Mouse (Mus musculus) adrenal gland, adult 2 months (tissue): Measurements from ENCODE around the gene Mmp13. TPM values are rescaled to one million over a fixed set of nuclear protein-coding genes. Genes with fewer than 3 reads are reported as not detected.
"Not testable (repeated sequence)": the region's sequence is repeated elsewhere in the genome, so short reads cannot be mapped to it uniquely, and the experiment has no call there.

ENCODE experiments used
- DNase-seq: peaks from one replicate; pipeline ENCODE4 v3.0.0; 2021
- long read RNA-seq: library from polyadenylated mRNA; stranded (forward); transcript quantifications from one replicate; pipeline ENCODE4 v2.0.0, GENCODE M21; 2021
- polyA plus RNA-seq: library from polyadenylated mRNA; depleted of rRNA; stranded (reverse); fragments of >200 nt; gene quantifications from 2 replicates; pipeline ENCODE4 v1.2.3, GENCODE M21; 2012; rRNA removed
- total RNA-seq, 2 experiments: library from RNA; stranded (reverse); gene quantifications; 2 replicates each; pipeline ENCODE4 v1.2.3; 2021

Gene Mmp13
- total RNA-seq (1 to 10 TPM in 1 of 2 experiments, under 1 TPM in 1; 0.37 to 1.1 TPM), polyA plus RNA-seq (0.12 and 0.32 TPM in 2 replicates)
- long read RNA-seq = 0 reads

DNA sequence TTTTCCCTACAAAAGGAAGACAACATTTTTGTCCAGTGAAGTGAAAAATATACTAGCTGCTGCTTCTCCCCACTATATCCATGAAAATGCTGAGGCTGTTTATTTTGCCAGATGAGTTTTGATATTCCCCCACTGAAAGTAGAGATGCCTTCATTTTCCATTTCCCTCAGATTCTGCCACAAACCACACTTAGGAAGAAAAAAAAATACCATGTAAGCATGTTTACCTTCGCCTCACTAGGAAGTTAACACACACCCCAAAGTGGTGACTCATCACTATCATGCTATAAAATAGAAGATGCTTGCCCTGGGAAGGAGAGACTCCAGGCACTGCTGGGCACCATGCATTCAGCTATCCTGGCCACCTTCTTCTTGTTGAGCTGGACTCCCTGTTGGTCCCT is at the start of gene Mmp13:
Gene Mmp13 (plus strand): TSS at position 301 of the 400 bp plus-strand sequence.
- no peak for DNase-seq

GRCm38 (mm10) chr9:7238619-7239018 is 33.7 kb upstream of the Mmp13 start:
- no peak for DNase-seq

- no peak for DNase-seq
These were observed 32.3 kb upstream of the Mmp13 start for GRCm38 (mm10) chr9:7239967-7240366.

DNA sequence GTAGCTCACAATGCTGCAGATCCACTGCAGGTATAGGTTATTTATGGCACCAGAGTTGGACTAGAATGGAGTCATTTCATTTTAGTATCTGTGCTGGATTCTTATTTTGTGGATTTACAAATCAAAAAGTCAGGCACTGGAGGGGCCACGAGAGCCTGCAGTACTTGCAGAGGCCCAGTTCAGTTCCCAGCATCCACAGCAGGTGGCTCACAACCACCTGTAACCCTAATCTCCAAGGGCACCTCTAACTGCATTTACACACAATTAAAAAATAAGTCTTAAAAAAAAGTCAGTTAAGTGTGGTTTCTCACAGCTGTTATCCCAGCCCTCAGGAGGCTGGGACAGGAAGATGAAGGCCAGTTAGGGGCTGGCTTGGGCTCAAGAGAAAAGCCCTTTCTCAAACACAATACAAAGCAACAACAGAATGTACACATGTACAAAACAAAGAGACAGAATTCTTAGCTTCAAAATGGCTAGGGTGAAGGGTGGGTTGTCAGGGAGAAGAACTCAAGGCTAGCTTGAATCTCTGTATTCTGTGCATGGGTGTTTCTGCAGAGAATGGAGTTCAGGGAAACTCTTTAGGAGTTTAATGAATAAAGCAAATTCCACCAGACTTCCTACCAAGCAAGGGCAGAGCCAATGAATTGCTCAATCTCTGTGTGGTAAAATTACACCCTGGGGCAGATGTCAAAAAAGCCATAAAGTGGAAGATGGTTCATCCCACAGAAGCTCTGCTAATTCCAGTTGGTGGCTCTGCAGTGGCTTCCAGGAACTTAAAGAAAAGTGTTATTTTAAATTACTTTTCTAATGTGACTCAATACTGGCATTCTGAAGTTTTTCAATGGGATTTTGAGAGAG is 19.3 kb upstream of the Mmp13 start:
- no peak for DNase-seq

DNA sequence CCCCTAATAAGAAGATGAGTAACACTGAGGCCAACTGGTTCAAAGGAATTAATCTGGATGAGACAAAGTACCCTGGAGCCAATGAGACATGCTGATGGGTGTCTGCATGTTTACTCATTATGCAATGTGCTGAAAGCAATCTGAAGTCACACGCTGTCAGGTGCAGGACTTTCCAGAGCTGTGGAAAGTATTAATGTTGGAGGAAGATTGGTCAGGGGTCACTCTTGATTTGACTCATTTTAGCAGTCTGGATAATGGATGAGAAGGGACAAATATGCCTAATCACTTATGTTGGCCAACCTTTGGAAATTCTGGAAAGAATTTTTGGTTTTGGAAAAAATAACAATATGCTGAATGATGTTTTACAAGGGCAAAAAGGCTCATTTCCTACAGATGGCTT is 10.6 kb upstream of the Mmp13 start:
- no peak for DNase-seq

DNA sequence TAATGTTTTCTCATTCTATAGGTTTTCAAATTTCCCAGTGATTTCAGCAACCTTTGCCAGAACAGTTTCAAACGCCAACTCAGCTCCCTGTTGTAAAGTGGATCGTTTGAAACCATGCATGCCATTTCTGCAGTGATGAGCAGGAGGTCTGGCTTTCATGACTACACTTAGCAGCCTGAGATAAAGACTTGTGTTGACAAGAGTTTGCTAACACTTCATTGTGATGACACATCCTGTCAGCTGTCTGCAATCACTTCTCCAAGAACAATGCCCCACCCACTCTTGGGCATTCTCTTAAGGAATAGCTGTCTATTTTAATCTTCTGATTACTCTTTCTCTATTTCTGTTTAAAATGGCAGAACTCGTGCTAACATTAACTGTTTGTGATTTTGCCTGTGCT is 2.2 kb upstream of the Mmp13 start:
- no peak for DNase-seq

DNA sequence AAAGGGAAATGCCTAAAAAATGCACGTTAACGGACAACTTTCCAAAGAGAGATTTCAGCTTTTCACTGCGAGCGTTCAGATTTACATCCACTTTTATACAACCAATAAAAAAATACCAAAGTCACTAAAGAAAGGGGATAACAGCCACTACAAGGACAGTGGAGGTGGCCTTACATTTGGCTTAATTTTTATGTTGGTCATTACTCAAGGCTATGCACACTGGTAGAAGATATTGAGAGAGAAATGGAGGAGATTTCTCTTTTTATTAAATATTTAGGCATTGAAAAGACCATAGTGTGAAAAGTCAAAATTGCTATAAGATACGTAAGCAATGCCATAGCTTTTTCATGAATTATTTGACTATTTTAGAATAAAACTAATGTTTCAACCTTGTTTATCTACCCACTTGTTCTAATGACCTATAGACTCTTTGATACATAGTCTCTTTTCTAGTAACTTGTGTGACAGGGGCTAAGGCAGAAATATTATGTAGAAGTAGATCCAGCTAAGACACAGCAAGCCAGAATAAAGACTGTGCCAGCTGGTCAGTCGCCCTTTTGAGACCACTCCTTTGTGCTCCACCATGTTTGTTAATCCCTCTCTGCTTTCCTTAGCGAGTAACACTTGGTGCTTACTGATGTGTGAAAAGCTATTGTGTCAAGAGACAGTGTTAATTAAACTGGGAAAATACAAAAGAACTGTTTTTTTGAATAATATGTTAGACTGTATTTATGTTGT is 10.4 kb downstream of the Mmp13 start:
- no peak for DNase-seq

- not testable (repeated sequence) for DNase-seq
These were observed 11.0 kb downstream of the Mmp13 start for GRCm38 (mm10) chr9:7283303-7283684.

DNA sequence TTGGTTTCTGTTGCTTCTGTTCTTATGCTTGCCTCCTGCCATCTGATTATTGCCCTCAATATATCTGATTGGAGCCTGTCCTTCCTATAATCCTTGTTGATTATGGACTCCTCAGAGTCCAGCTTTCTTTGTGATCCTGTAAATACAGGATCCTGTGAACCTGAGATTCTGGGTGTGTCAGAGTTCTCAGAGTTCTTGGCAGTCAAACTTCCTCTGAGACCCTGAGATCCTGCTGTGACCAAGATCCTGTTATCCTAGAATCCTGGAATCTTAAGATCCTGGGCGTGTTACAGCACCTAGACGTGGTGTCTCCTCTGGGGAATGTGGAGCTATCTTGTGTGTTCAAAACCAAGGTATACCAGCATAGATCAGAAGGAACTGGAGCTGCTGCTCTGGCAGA is 17.2 kb downstream of the Mmp13 start:
- no peak for DNase-seq

DNA sequence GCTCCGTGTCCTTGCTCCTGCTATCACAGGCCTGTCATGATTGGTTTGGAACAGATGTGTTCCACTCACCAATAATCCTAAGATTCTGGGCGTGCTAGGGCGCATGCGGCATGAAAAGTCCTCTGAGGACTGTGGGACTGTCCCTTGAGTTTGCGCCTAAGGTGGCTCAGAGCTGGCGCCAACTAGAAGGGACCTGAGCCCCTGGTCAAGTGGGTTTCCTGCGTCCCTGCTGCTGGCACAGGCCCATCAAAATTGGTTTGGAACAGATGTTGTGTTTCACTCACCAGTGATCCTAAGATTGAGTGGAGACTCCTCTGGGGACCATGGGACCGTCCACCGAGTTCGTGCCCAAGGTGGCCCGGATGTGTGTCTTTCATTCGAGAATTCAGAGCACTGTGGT is 17.6 kb downstream of the Mmp13 start:
- no peak for DNase-seq

GRCm38 (mm10) chr9:7292132-7292531 is 19.8 kb downstream of the Mmp13 start:
- DNase-seq = no peak

GRCm38 (mm10) chr9:7331847-7332246 is 59.5 kb downstream of the Mmp13 start:
- DNase-seq = no peak

Other genes starting within 250 kb of the Mmp13 start
- gene Dync2h1, start 88.1 kb upstream of the Mmp13 start, total RNA-seq = 10 to 100 TPM in 1 of 2 experiments, 1 to 10 TPM in 1; 9.1 to 11.0 TPM
- gene Dync2h1, start 88.1 kb upstream of the Mmp13 start, polyA plus RNA-seq = 0.79 and 0.85 TPM in 2 replicates
- 10 to 100 TPM; 69.1 to 73.3 TPM for gene Dcun1d5, start 88.0 kb upstream of the Mmp13 start, total RNA-seq
- 52.1 and 62.2 TPM in 2 replicates for gene Dcun1d5, start 88.0 kb upstream of the Mmp13 start, polyA plus RNA-seq
- 10 to 100 TPM in 1 of 2 experiments, 1 to 10 TPM in 1; 4.5 to 16.2 TPM for gene Mmp12, start 71.9 kb downstream of the Mmp13 start, total RNA-seq
- gene Mmp12, start 71.9 kb downstream of the Mmp13 start, polyA plus RNA-seq = 0.75 and 1.2 TPM in 2 replicates
- not detected for gene Mmp1b, start 115.5 kb downstream of the Mmp13 start, total RNA-seq
- not detected in 2 replicates for gene Mmp1b, start 115.5 kb downstream of the Mmp13 start, polyA plus RNA-seq
- gene Mmp3, start 173.3 kb downstream of the Mmp13 start, total RNA-seq = not detected
- gene Mmp3, start 173.3 kb downstream of the Mmp13 start, polyA plus RNA-seq = 0.15 TPM in 1 of 2 replicates, not detected in the other
- not detected for gene Mmp10, start 229.8 kb downstream of the Mmp13 start, total RNA-seq
- not detected in 2 replicates for gene Mmp10, start 229.8 kb downstream of the Mmp13 start, polyA plus RNA-seq